Mouse (Mus musculus): Measurements from ENCODE around the gene Eif3j1. TPM values are rescaled to one million over a fixed set of nuclear protein-coding genes. Genes with fewer than 3 reads are reported as not detected.

The Eif3j1 gene
- polyA plus RNA-seq, 1 experiment from 2014 or later, result 10.3 TPM

GRCm38 (mm10) chr2:122036064-122036463, 7.7 kb downstream of the Eif3j1 start:
- no peaks in the 10 kb centered on the region for H3K4me1 ChIP-seq (ENCODE audit: control insufficient read depth, insufficient read depth, low read length)
- no peak for ATAC-seq
- no peak overlapping the region for H3K9ac ChIP-seq (ENCODE audit: low read depth, low read length)
- H3K27ac ChIP-seq (ENCODE audit: low read length), result no peak overlapping the region
- H3K4me3 ChIP-seq (ENCODE audit: low read length), result no peak overlapping the region
- no peaks in the 10 kb centered on the region for H3K9me3 ChIP-seq (ENCODE audit: control insufficient read depth, low read length)
- H3K27me3 ChIP-seq (replicated peaks; ENCODE audit: control insufficient read depth, insufficient read depth, low read length), result no peaks in the 10 kb centered on the region
- no peak overlapping the region for H3K4me2 ChIP-seq (ENCODE audit: low read depth, low read length)
- peaks cover 4% of the 10 kb centered on the region; the same call in 1 of the 2 replicates for H3K36me3 ChIP-seq (ENCODE audit: control insufficient read depth, insufficient read depth, low read length)
- 88% methylated on average over 3 of the region's 3 CpGs for WGBS

- Histone ChIP-seq H3K9ac (ENCODE audit: low read depth, low read length) (no peak overlapping the region), H3K4me3 (ENCODE audit: low read length) (no peak overlapping the region), H3K4me2 (ENCODE audit: low read depth, low read length) (no peak overlapping the region), H3K4me1 (ENCODE audit: control insufficient read depth, insufficient read depth, low read length) (no peaks in the 10 kb centered on the region), H3K27ac (ENCODE audit: low read length) (no peak overlapping the region), H3K36me3 (ENCODE audit: control insufficient read depth, insufficient read depth, low read length) (peaks cover 4% of the 10 kb centered on the region; the same call in 1 of the 2 replicates), H3K27me3 (replicated peaks; ENCODE audit: control insufficient read depth, insufficient read depth, low read length) (no peaks in the 10 kb centered on the region), H3K9me3 (ENCODE audit: control insufficient read depth, low read length) (no peaks in the 10 kb centered on the region)
- no peak for ATAC-seq
Measured at GRCm38 (mm10) chr2:122043926-122044325, 15.6 kb downstream of the Eif3j1 start.

GRCm38 (mm10) chr2:122059365-122060115, 31.2 kb downstream of the Eif3j1 start:
- 86% methylated on average over 11 of the region's 11 CpGs for WGBS
- Histone ChIP-seq H3K36me3 (ENCODE audit: control insufficient read depth, insufficient read depth, low read length) (peaks cover 20% of the 10 kb centered on the region), H3K9ac (ENCODE audit: low read depth, low read length) (no peak overlapping the region), H3K4me2 (ENCODE audit: low read depth, low read length) (no peak overlapping the region), H3K27me3 (replicated peaks; ENCODE audit: control insufficient read depth, insufficient read depth, low read length) (no peaks in the 10 kb centered on the region), H3K9me3 (ENCODE audit: control insufficient read depth, low read length) (no peaks in the 10 kb centered on the region), H3K27ac (ENCODE audit: low read length) (no peak overlapping the region), H3K4me1 (ENCODE audit: control insufficient read depth, insufficient read depth, low read length) (no peaks in the 10 kb centered on the region), H3K4me3 (ENCODE audit: low read length) (no peak overlapping the region)
- no peak for ATAC-seq

GRCm38 (mm10) chr2:122065200-122065969, 37.0 kb downstream of the Eif3j1 start:
- Histone ChIP-seq H3K36me3 (ENCODE audit: control insufficient read depth, insufficient read depth, low read length) (peaks cover 8% of the 10 kb centered on the region), H3K4me3 (ENCODE audit: low read length) (no peak overlapping the region), H3K27ac (ENCODE audit: low read length) (no peak overlapping the region), H3K4me2 (ENCODE audit: low read depth, low read length) (no peak overlapping the region), H3K9me3 (ENCODE audit: control insufficient read depth, low read length) (no peaks in the 10 kb centered on the region), H3K9ac (ENCODE audit: low read depth, low read length) (no peak overlapping the region), H3K27me3 (replicated peaks; ENCODE audit: control insufficient read depth, insufficient read depth, low read length) (no peaks in the 10 kb centered on the region), H3K4me1 (ENCODE audit: control insufficient read depth, insufficient read depth, low read length) (no peaks in the 10 kb centered on the region; the same call in 1 of the 2 replicates)
- 0 out of 2 replicates have a peak, but pooled peaks have one; percentile 15 for ATAC-seq
- WGBS, result 57% methylated on average over 14 of the region's 14 CpGs

- Histone ChIP-seq H3K36me3 (ENCODE audit: control insufficient read depth, insufficient read depth, low read length) (peaks cover 6% of the 10 kb centered on the region; the same call in 1 of the 2 replicates), H3K4me3 (ENCODE audit: low read length) (no peak overlapping the region), H3K9me3 (ENCODE audit: control insufficient read depth, low read length) (no peaks in the 10 kb centered on the region), H3K4me1 (ENCODE audit: control insufficient read depth, insufficient read depth, low read length) (no peaks in the 10 kb centered on the region; the same call in 1 of the 2 replicates), H3K4me2 (ENCODE audit: low read depth, low read length) (no peak overlapping the region), H3K9ac (ENCODE audit: low read depth, low read length) (no peak overlapping the region), H3K27me3 (replicated peaks; ENCODE audit: control insufficient read depth, insufficient read depth, low read length) (no peaks in the 10 kb centered on the region), H3K27ac (ENCODE audit: low read length) (no peak overlapping the region)
- WGBS, result 68% methylated on average over 8 of the region's 8 CpGs
- peak; percentile 91 for ATAC-seq
Measured at GRCm38 (mm10) chr2:122066241-122066640, 37.9 kb downstream of the Eif3j1 start.

- Histone ChIP-seq H3K4me2 (ENCODE audit: low read depth, low read length) (no peak overlapping the region), H3K9me3 (ENCODE audit: control insufficient read depth, low read length) (no peaks in the 10 kb centered on the region), H3K9ac (ENCODE audit: low read depth, low read length) (no peak overlapping the region), H3K27ac (ENCODE audit: low read length) (no peak overlapping the region), H3K36me3 (ENCODE audit: control insufficient read depth, insufficient read depth, low read length) (0 out of 2 replicates have a peak, but pooled peaks cover 3% of the 10 kb centered on the region), H3K4me1 (ENCODE audit: control insufficient read depth, insufficient read depth, low read length) (no peaks in the 10 kb centered on the region; the same call in 1 of the 2 replicates), H3K4me3 (ENCODE audit: low read length) (no peak overlapping the region), H3K27me3 (replicated peaks; ENCODE audit: control insufficient read depth, insufficient read depth, low read length) (no peaks in the 10 kb centered on the region)
- WGBS, result 88% methylated on average over 6 of the region's 6 CpGs
- ATAC-seq, result no peak
Measured at GRCm38 (mm10) chr2:122069144-122069912, 41.0 kb downstream of the Eif3j1 start.

- no peaks in the 10 kb centered on the region; the same call in 1 of the 2 replicates for H3K4me1 ChIP-seq (ENCODE audit: control insufficient read depth, insufficient read depth, low read length)
- WGBS, result 39% methylated on average over 5 of the region's 5 CpGs
- ATAC-seq, result no peak
- no peaks in the 10 kb centered on the region for H3K9me3 ChIP-seq (ENCODE audit: control insufficient read depth, low read length)
- H3K27ac ChIP-seq (ENCODE audit: low read length), result no peak overlapping the region
- H3K27me3 ChIP-seq (replicated peaks; ENCODE audit: control insufficient read depth, insufficient read depth, low read length), result no peaks in the 10 kb centered on the region
- H3K36me3 ChIP-seq (ENCODE audit: control insufficient read depth, insufficient read depth, low read length), result 0 out of 2 replicates have a peak, but pooled peaks cover 3% of the 10 kb centered on the region
- no peak overlapping the region for H3K4me3 ChIP-seq (ENCODE audit: low read length)
- no peak overlapping the region for H3K9ac ChIP-seq (ENCODE audit: low read depth, low read length)
- no peak overlapping the region for H3K4me2 ChIP-seq (ENCODE audit: low read depth, low read length)
Measured at GRCm38 (mm10) chr2:122069922-122070321, 41.6 kb downstream of the Eif3j1 start.

- Histone ChIP-seq H3K36me3 (ENCODE audit: control insufficient read depth, insufficient read depth, low read length) (peaks cover 6% of the 10 kb centered on the region), H3K4me3 (ENCODE audit: low read length) (no peak overlapping the region), H3K4me1 (ENCODE audit: control insufficient read depth, insufficient read depth, low read length) (peaks cover 8% of the 10 kb centered on the region), H3K4me2 (ENCODE audit: low read depth, low read length) (no peak overlapping the region), H3K27ac (ENCODE audit: low read length) (no peak overlapping the region), H3K9ac (ENCODE audit: low read depth, low read length) (no peak overlapping the region), H3K27me3 (replicated peaks; ENCODE audit: control insufficient read depth, insufficient read depth, low read length) (no peaks in the 10 kb centered on the region), H3K9me3 (ENCODE audit: control insufficient read depth, low read length) (no peaks in the 10 kb centered on the region)
- ATAC-seq, result peak; percentile 86
- WGBS, result 24% methylated on average over 7 of the region's 7 CpGs
Measured at GRCm38 (mm10) chr2:122081728-122082456, 53.5 kb downstream of the Eif3j1 start.
